Comparison of ENCODE assay signal across 12 mouse cellular contexts in the genomic region with DNA sequence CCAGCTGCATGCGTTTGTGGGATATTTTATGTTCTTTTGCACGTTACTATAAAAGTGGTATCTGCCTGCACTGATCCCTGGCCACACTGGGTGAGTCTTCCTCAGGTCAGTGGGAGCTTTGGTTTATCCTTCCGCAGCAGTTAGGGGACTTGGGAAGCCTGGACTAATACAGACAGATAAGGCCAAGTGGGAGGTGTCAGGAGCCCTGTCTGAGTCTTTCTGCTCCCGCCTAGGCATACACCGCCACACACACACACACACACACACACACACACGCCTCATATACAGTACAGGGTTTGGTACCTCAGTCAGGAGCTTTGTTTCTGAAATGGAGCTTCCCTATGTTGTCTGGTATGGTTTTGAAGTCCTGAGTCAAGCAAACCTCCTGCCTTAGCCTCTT. TPM values are rescaled to one million over a fixed set of nuclear protein-coding genes. Genes with fewer than 3 reads are reported as not detected.
DNase-seq lines count a peak whose midpoint lies in the region; ATAC-seq and TF ChIP-seq lines count a peak whose summit lies in the region.
"Had no signal": no experiment of that assay in that cellular context is flagged by ENCODE, and none has a peak within 500 bp of the region (broad histone marks: within the 10 kb centered on the region; RNA-seq: fewer than 3 reads in every experiment).

No protein-coding gene starts in this region.

- H3K27ac ChIP-seq in intestine, embryonic 14.5 days (ENCODE audit: low read depth): peak overlapping the region; percentile 17
- no peak overlapping the region for H3K27ac ChIP-seq in intestine, postnatal 0 days (ENCODE audit: low read depth, low read length)
- H3K27ac ChIP-seq in liver, embryonic 15.5 days (replicated peaks): peak overlapping the region; percentile 56

- H3K4me3 ChIP-seq in intestine, embryonic 14.5 days (ENCODE audit: low read depth, low read length): no peak overlapping the region
- no peak overlapping the region for H3K4me3 ChIP-seq in intestine, postnatal 0 days (ENCODE audit: low read depth, low read length)
- no peak overlapping the region; the same call in 1 of the 2 replicates for H3K4me3 ChIP-seq in G1E (ENCODE audit: low read depth, low read length)
- H3K4me3 ChIP-seq in liver, embryonic 15.5 days (replicated peaks): no peak overlapping the region

- no peak overlapping the region for H3K4me2 ChIP-seq in intestine, embryonic 14.5 days (ENCODE audit: low read length)
- H3K4me2 ChIP-seq in intestine, postnatal 0 days (replicated peaks; ENCODE audit: low read depth): no peak overlapping the region
- peak overlapping the region; percentile 25 for H3K4me2 ChIP-seq in liver, embryonic 15.5 days

- no peaks in the 10 kb centered on the region for H3K9me3 ChIP-seq in intestine, embryonic 14.5 days (ENCODE audit: control insufficient read depth, low read length)
- no peaks in the 10 kb centered on the region for H3K9me3 ChIP-seq in intestine, postnatal 0 days (ENCODE audit: control insufficient read depth)
- no peaks in the 10 kb centered on the region for H3K9me3 ChIP-seq in G1E (replicated peaks)
- no peaks in the 10 kb centered on the region for H3K9me3 ChIP-seq in liver, embryonic 15.5 days (replicated peaks)

- TF ChIP-seq CTCF in intestine, postnatal 0 days (IDR thresholded peaks at IDR 0.05; ENCODE audit: low read depth): no peak
- no peak for TF ChIP-seq CTCF in G1E (IDR thresholded peaks at IDR 0.05; ENCODE audit: low read depth, low read length)

- no peak for ATAC-seq in intestine, embryonic 14.5 days (replicated peaks; ENCODE audit: low FRiP score, low TSS enrichment, low read depth)
- no peak for ATAC-seq in intestine, postnatal 0 days
- 0 out of 2 replicates have a peak, but pooled peaks have one; percentile 28 for ATAC-seq in G1E (ENCODE audit: extremely low read depth, insufficient number of reproducible peaks, low FRiP score, poor library complexity, severe bottlenecking)
- ATAC-seq in liver, embryonic 15.5 days (ENCODE audit: insufficient read depth): peak; percentile 76

- H3K9ac ChIP-seq in intestine, embryonic 14.5 days (ENCODE audit: low read length): no peak overlapping the region
- no peak overlapping the region for H3K9ac ChIP-seq in intestine, postnatal 0 days (ENCODE audit: low read depth, low read length)
- no peak overlapping the region for H3K9ac ChIP-seq in liver, embryonic 15.5 days

- WGBS in intestine, embryonic 14.5 days: 45% methylated on average over 6 of the region's 6 CpGs
- WGBS in intestine, postnatal 0 days: 33% methylated on average over 6 of the region's 6 CpGs
- 17% methylated on average over 6 of the region's 6 CpGs for WGBS in liver, embryonic 15.5 days (ENCODE audit: insufficient replicate concordance)

- peaks cover 55% of the 10 kb centered on the region for H3K4me1 ChIP-seq in intestine, embryonic 14.5 days (replicated peaks; ENCODE audit: control insufficient read depth, insufficient read depth, low read length)
- peaks cover 17% of the 10 kb centered on the region; the same call in 1 of the 2 replicates for H3K4me1 ChIP-seq in intestine, postnatal 0 days (replicated peaks; ENCODE audit: control insufficient read depth, insufficient read depth, low read length)
- H3K4me1 ChIP-seq in G1E (ENCODE audit: insufficient read depth, low read depth, low read length): peaks cover 82% of the 10 kb centered on the region
- peaks cover 79% of the 10 kb centered on the region for H3K4me1 ChIP-seq in liver, embryonic 15.5 days (replicated peaks)

- DNase-seq in intestine, embryonic 14.5 days (ENCODE audit: low spot score): no peak
- no peak for DNase-seq in G1E (ENCODE audit: low spot score)
- peak; percentile 52 for DNase-seq in c-Kit-positive CD71-positive TER-119-positive erythroid progenitor cells, embryonic 14.5 days (ENCODE audit: low spot score)
- DNase-seq in cerebellum, adult 11-12 months: no peak
- DNase-seq in retina, postnatal 1 day: no peak
- DNase-seq in thymus, postnatal 36 days: no peak
- DNase-seq: cerebellum, adult 9-11 months; lung, postnatal 4 days; right cerebral cortex, postnatal 25 days had no signal

- H3K27me3 ChIP-seq in intestine, embryonic 14.5 days (replicated peaks; ENCODE audit: control insufficient read depth, insufficient read depth, low read length): no peaks in the 10 kb centered on the region
- H3K27me3 ChIP-seq in intestine, postnatal 0 days (replicated peaks; ENCODE audit: control insufficient read depth, insufficient read depth, low read length): no peaks in the 10 kb centered on the region
- no peaks in the 10 kb centered on the region for H3K27me3 ChIP-seq in G1E (ENCODE audit: insufficient read depth, low read length)
- no peaks in the 10 kb centered on the region for H3K27me3 ChIP-seq in liver, embryonic 15.5 days

- 0 out of 2 replicates have a peak, but pooled peaks cover 3% of the 10 kb centered on the region for H3K36me3 ChIP-seq in intestine, embryonic 14.5 days (ENCODE audit: control insufficient read depth, insufficient read depth, low read length)
- H3K36me3 ChIP-seq in intestine, postnatal 0 days (ENCODE audit: control insufficient read depth, insufficient read depth): no peaks in the 10 kb centered on the region
- H3K36me3 ChIP-seq in G1E (replicated peaks): peaks cover 46% of the 10 kb centered on the region
- no peaks in the 10 kb centered on the region for H3K36me3 ChIP-seq in liver, embryonic 15.5 days (replicated peaks)

RNA-seq across cellular contexts. Expression of gene Slc45a1, which starts 59.9 kb away (rescaled TPM):
- polyA plus RNA-seq in intestine, embryonic 14.5 days (2014; fragmentation: Nextera tagmentation; extraction: Ambion mirVana): 1.4 TPM in 2 replicates
- polyA plus RNA-seq in intestine, postnatal 0 days (2015; fragmentation: Nextera tagmentation; extraction: Ambion mirVana): 0.75 and 0.81 TPM in 2 replicates
- not detected in 2 replicates for total RNA-seq in G1E (2014; fragmentation: Nextera tagmentation)
- 0.22 TPM in 1 of 2 replicates, not detected in the other for total RNA-seq in G1E (2017)
- not detected in 2 replicates for polyA plus RNA-seq in G1E (2012)
- not detected in 2 replicates for polyA plus RNA-seq in liver, embryonic 15.5 days (2015; fragmentation: Nextera tagmentation; extraction: Ambion mirVana)
- total RNA-seq: hematopoietic stem cell, adult 5-6 weeks had no signal

Comparison
In these comparisons a context has a peak if more than half of its experiments do, and no peak if none do; other contexts are left out.
1. ATAC-seq: peak in G1E (single experiment) and liver, embryonic 15.5 days (single experiment); none in intestine, embryonic 14.5 days (single experiment) and intestine, postnatal 0 days (single experiment).